Mouse (Mus musculus) hindbrain, postnatal 0 days (tissue): ENCODE data around the gene F11r. TPM values are rescaled to one million over a fixed set of nuclear protein-coding genes. Genes with fewer than 3 reads are reported as not detected.

Experiments
- ATAC-seq: fragments of 200-750 bp; cut with Nextera tagmentation; 2 replicates; pipeline ENCODE4 v1.8.0; 2017; ENCODE audit warnings: mild to moderate bottlenecking, moderate TSS enrichment, moderate library complexity
- DNase-seq: peaks from one replicate; pipeline ENCODE4 v3.0.0-alpha.2; 2015; ENCODE audit warnings: low spot score
- H3K27ac ChIP-seq: fragments of 300-500 bp; sonication (generic); 2 replicates; pipeline ENCODE4 v1.5.1; 2014; ENCODE audit warnings: mild to moderate bottlenecking
- H3K27me3 ChIP-seq: fragments of 300-500 bp; sonication (generic); 2 replicates; pipeline ENCODE4 v1.6.1; 2014; ENCODE audit warnings: low read length, mixed read lengths; ENCODE audit not compliant: insufficient read depth
- H3K36me3 ChIP-seq: fragments of 300-500 bp; sonication (generic); 2 replicates; pipeline ENCODE4 v1.6.1; 2014; ENCODE audit warnings: low read length, mixed read lengths; ENCODE audit not compliant: insufficient read depth
- H3K4me1 ChIP-seq: fragments of 300-500 bp; sonication (generic); 2 replicates; pipeline ENCODE4 v1.6.1; 2014; ENCODE audit warnings: antibody characterized with exemption, low read length, mixed read lengths; ENCODE audit not compliant: insufficient read depth
- H3K4me2 ChIP-seq: fragments of 300-500 bp; sonication (generic); 2 replicates; pipeline ENCODE4 v1.6.1; 2014; ENCODE audit warnings: low read depth, mild to moderate bottlenecking, low read length, moderate library complexity, mixed read lengths
- H3K4me3 ChIP-seq: fragments of 300-500 bp; sonication (generic); 2 replicates; pipeline ENCODE4 v1.5.1; 2014; ENCODE audit warnings: low read length
- H3K9ac ChIP-seq: fragments of 300-500 bp; sonication (generic); replicated peaks from 2 replicates; pipeline ENCODE4 v1.6.1; 2014; ENCODE audit warnings: mild to moderate bottlenecking, low read length, moderate library complexity, mixed read lengths
- H3K9me3 ChIP-seq: fragments of 300-500 bp; sonication (generic); 2 replicates; pipeline ENCODE4 v1.6.1; 2016; ENCODE audit warnings: low read length, mixed read lengths
- CTCF ChIP-seq: IDR thresholded peaks from 2 replicates; pipeline ENCODE4 v1.5.1; 2016; ENCODE audit warnings: antibody characterized with exemption, control low read depth, low read depth
- WGBS: fragments of 180-500 bp; shearing (Covaris S2); extraction: QIAGEN DNeasy Blood & Tissue Kit; methylation state at CpG from one replicate; pipeline ENCODE4 v1.1.7; 2014; 5-methylcytosine and 5-hydroxymethylcytosine counted together
- polyA plus RNA-seq: library from polyadenylated mRNA; unstranded; fragments of >200 nt; fragmentation: Nextera tagmentation; extraction: Ambion mirVana; gene quantifications from 2 replicates; pipeline ENCODE4 v1.2.1, GENCODE M21; 2015
- total RNA-seq: library from RNA; depleted of rRNA; stranded (reverse); fragments of >200 nt; gene quantifications from 2 replicates; pipeline ENCODE4 v1.2.3, GENCODE M21; 2014; rRNA removed

The F11r gene
- total RNA-seq = 5.7 and 8.2 TPM in 2 replicates
- 14.2 and 14.4 TPM in 2 replicates for polyA plus RNA-seq

DNA sequence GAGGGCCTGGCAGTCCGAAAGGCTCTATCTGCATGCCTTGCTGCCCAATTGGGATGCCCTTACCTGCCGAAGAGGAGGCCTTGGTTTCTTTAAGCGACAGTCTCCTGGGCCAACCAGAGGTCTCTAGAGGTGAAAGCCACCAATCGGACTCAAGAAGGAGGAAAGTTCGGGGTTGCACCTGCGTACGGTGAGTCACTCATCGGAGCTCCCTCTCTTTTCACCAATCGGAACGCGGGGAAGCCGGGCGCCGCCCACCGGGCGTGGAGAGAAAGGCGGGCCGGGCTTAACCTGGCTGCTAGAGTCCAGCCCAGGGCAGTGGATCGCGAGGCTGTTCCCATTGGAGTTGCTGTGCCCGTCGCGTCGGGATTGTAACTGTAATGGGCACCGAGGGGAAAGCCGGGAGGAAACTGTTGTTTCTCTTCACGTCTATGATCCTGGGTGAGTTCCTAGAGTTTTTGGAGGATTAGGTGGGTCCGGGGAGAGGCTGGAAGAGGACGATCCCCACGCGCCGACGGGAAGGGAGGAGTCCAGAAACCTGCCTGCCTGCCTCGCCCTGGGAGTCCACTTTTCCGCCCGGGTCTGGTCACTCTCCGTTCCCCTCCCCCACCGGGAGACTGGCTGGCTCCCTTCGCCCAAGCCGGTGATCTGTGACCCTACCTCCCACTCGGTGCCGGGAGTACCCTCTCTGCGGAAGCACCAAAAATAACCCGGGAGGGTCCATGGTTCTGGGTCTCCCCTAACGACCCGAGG lies at the start of gene F11r:
Gene F11r, plus strand, starts transcription at position 272 of the 750 bp plus-strand sequence.
- Histone ChIP-seq H3K9me3 (no peaks in the 10 kb centered on the region), H3K27me3 (no peaks in the 10 kb centered on the region), H3K4me2 (peak within 1 kb of the TSS; percentile 55), H3K4me3 (peak within 1 kb of the TSS; percentile 42), H3K4me1 (0 out of 2 replicates have a peak, but pooled peaks cover 5% of the 10 kb centered on the region), H3K9ac (peak within 1 kb of the TSS; percentile 51; the same call in 1 of the 2 replicates), H3K36me3 (no peaks in the 10 kb centered on the region), H3K27ac (no peak within 1 kb of the TSS)
- DNase-seq (peak; percentile 63), ATAC-seq (peak; percentile 72)
- peak; percentile 15; the same call in 1 of the 2 replicates for TF ChIP-seq CTCF
- 2% methylated on average over 46 of the region's 46 CpGs for WGBS

DNA sequence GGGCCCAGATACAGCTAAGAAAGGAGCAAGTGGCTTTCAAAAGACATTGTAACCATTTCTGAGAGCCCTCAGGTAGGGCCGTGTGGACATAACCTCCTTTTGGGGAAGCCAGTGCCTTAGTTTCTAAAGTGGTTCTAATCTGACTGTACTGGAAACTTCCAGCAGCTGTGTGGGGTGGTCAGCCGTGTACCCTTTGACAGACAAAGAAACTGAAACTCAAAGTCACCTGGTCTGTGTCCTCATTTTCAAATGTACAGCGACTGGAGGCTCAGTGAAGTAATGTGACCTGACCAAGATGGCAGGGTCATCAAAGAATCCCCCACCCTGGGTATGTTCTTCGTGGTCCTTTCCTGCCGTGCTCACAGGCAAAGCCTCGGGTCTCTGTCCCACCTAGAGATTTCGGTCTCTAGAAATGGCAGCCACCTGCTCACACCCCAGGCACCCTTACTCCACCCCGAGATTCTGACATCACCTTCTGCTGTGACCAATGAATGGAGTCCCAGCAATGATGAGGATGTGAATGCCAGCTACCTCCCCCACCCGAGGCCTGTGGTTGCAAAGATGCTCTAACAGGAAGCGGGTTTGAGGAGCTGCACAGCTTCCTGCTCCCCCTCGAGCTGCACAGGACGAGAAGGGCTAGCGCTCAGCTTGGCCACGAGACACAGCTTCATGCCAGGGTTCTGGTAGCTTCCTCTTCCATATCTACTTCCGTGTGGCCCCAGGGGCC lies 48.8 kb upstream of the F11r start, which contains the start of gene Arhgap30:
Gene Arhgap30, plus strand, starts transcription at position 579 of the 727 bp plus-strand sequence.
- Histone ChIP-seq H3K9me3 (no peaks in the 10 kb centered on the region), H3K27ac (no peak within 1 kb of the TSS), H3K36me3 (no peaks in the 10 kb centered on the region), H3K4me2 (no peak within 1 kb of the TSS), H3K27me3 (no peaks in the 10 kb centered on the region), H3K4me1 (no peaks in the 10 kb centered on the region), H3K9ac (no peak within 1 kb of the TSS), H3K4me3 (no peak within 1 kb of the TSS)
- no peak for TF ChIP-seq CTCF
- DNase-seq = no peak
- WGBS = 84% methylated on average over 15 of the region's 15 CpGs
- no peak for ATAC-seq

DNA sequence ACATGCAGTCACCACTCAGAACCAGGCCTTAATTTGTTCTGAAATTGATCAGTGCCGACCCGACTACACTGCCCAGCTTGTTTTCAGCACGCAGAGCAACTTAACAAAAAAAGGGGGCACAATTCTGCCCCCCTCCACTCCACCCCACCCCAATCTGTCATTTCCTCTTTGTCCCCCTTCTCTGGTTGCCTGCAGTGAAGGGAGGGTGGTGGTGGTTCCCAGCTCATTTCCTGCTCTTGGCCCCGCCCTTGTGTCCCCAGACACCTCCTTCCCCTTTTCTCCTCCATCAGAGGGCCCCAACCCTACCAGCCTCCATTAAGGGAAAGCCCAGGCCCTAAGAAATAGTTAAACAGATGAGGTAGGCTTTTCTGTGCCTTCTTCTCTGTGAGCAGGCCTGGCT lies 47.2 kb upstream of the F11r start:
- no peaks in the 10 kb centered on the region for H3K36me3 ChIP-seq
- no peaks in the 10 kb centered on the region for H3K4me1 ChIP-seq
- ATAC-seq (no peak), DNase-seq (no peak)
- TF ChIP-seq CTCF = no peak
- no peak overlapping the region for H3K9ac ChIP-seq
- H3K27ac ChIP-seq = no peak overlapping the region
- H3K4me3 ChIP-seq = no peak overlapping the region
- 79% methylated on average over 4 of the region's 4 CpGs for WGBS
- H3K9me3 ChIP-seq = no peaks in the 10 kb centered on the region
- no peaks in the 10 kb centered on the region for H3K27me3 ChIP-seq
- no peak overlapping the region for H3K4me2 ChIP-seq

DNA sequence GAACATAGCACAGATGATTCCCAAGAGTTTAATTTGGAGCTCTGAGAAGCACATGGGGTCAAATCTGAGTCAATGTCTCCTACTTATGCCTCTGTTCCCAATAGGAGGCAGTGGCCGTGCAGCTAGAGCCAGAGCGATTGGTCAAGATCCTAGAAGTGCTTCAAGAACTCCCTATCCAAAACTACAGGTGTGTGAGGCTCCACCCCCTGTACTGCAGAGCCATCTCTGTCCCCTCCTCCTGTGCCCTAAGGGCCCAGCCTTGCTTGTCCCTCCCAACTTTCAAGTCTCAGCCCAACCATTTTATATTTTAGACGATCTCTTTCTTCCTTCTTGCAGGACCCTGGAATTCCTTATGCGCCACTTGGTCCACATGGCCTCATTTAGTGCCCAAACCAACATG lies 35.5 kb upstream of the F11r start:
- H3K4me2 ChIP-seq = no peak overlapping the region
- H3K9me3 ChIP-seq = no peaks in the 10 kb centered on the region
- TF ChIP-seq CTCF = no peak
- DNase-seq = no peak
- no peaks in the 10 kb centered on the region for H3K4me1 ChIP-seq
- no peak overlapping the region for H3K9ac ChIP-seq
- no peaks in the 10 kb centered on the region for H3K27me3 ChIP-seq
- no peak overlapping the region for H3K4me3 ChIP-seq
- H3K27ac ChIP-seq = no peak overlapping the region
- 75% methylated on average over 4 of the region's 4 CpGs for WGBS
- ATAC-seq = no peak
- H3K36me3 ChIP-seq = no peaks in the 10 kb centered on the region

DNA sequence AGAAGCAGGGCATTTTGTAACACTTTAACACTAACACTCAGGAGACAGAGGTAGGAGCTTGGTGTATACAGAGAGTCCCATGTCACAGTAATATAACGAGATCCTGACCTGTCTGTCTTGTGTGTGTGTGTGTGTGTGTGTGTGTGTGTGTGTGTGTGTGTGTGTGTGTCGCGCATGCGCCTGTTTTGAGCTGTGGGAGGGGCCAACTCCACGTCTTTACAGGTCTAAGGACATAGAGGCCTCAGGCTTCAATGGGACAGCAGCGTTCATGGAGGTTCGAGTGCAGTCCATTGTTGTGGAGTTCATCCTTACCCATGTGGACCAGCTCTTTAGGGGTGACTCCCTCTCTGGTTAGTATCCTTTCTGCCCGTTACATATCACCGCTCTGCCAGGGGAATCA lies 34.3 kb upstream of the F11r start:
- Histone ChIP-seq H3K4me3 (no peak overlapping the region), H3K27me3 (no peaks in the 10 kb centered on the region), H3K4me2 (no peak overlapping the region), H3K9me3 (no peaks in the 10 kb centered on the region), H3K27ac (no peak overlapping the region), H3K4me1 (no peaks in the 10 kb centered on the region), H3K36me3 (no peaks in the 10 kb centered on the region), H3K9ac (no peak overlapping the region)
- DNase-seq (no peak), ATAC-seq (no peak)
- WGBS = 91% methylated on average over 9 of the region's 9 CpGs
- TF ChIP-seq CTCF = no peak

DNA sequence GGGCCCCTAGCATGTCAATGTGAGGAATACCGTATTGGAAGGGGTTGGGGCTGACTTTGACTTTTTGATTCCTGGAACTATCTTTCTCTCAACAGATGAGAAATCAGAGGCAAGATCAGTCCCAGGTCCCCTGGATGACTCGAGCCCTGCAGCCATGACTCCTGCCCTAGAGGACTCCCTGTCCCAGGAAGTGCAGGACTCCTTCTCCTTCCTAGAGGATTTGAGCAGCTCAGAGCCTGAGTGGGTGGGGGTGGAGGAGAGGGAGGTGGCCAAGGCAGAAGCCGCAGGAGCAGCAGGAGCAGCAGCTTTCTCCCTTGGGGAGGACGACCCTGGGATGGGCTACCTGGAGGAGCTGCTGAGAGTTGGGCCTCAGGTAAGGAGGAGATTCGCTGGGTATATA lies 30.1 kb upstream of the F11r start:
- no peak overlapping the region for H3K27ac ChIP-seq
- no peaks in the 10 kb centered on the region for H3K4me1 ChIP-seq
- no peak for TF ChIP-seq CTCF
- DNase-seq = no peak
- no peak overlapping the region for H3K4me2 ChIP-seq
- no peaks in the 10 kb centered on the region for H3K36me3 ChIP-seq
- H3K9ac ChIP-seq = no peak overlapping the region
- no peaks in the 10 kb centered on the region for H3K27me3 ChIP-seq
- whole genome bisulfite sequencing = 72% methylated on average over 5 of the region's 5 CpGs
- no peak for ATAC-seq
- H3K9me3 ChIP-seq = no peaks in the 10 kb centered on the region
- no peak overlapping the region for H3K4me3 ChIP-seq
